Mouse (Mus musculus): ENCODE data around the gene Ptpre. TPM values are rescaled to one million over a fixed set of nuclear protein-coding genes. Genes with fewer than 3 reads are reported as not detected.

The Ptpre gene
- polyA plus RNA-seq, 1 experiment from 2014 or later, result 0.75 TPM

GRCm38 (mm10) chr7:135705083-135705482 lies 167.8 kb downstream of the Ptpre start:
- Histone ChIP-seq H3K9me3 (ENCODE audit: control insufficient read depth, low read length) (no peaks in the 10 kb centered on the region), H3K27ac (replicated peaks; ENCODE audit: low read depth, low read length) (no peak overlapping the region), H3K27me3 (ENCODE audit: control insufficient read depth, insufficient read depth, low read length) (no peaks in the 10 kb centered on the region), H3K36me3 (ENCODE audit: control insufficient read depth, insufficient read depth, low read length) (peaks cover 46% of the 10 kb centered on the region), H3K4me1 (ENCODE audit: control insufficient read depth, insufficient read depth, low read length) (no peaks in the 10 kb centered on the region), H3K4me3 (ENCODE audit: low read depth, low read length) (no peak overlapping the region), H3K9ac (ENCODE audit: low read length) (no peak overlapping the region), H3K4me2 (ENCODE audit: low read depth, severe bottlenecking) (no peak overlapping the region)
- ATAC-seq (ENCODE audit: insufficient number of reproducible peaks, low FRiP score, low TSS enrichment, low read depth) (no peak), DNase-seq (ENCODE audit: low spot score) (no peak)
- 95% methylated on average over 1 of the region's 1 CpGs for WGBS

DNA sequence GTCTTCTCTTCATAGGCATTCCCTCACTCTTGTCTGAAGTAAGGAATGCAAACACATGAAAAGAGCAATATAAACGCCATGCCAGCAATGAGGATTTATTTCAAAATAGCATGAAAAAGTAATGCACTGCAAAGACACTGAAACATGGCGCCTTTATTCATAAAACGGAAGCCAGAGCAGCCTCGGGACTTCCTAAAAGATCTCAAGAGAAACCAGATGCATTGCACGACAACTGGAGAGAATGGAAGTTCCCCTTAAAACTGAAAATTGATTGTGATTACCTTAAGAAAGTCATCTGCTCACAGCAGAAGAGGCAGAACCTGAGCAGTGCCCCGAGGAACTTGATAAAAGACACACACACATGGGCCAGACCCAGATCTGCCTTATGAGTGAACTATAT lies 168.5 kb downstream of the Ptpre start:
- Histone ChIP-seq H3K4me2 (ENCODE audit: low read depth, severe bottlenecking) (no peak overlapping the region), H3K36me3 (ENCODE audit: control insufficient read depth, insufficient read depth, low read length) (peaks cover 47% of the 10 kb centered on the region), H3K27me3 (ENCODE audit: control insufficient read depth, insufficient read depth, low read length) (no peaks in the 10 kb centered on the region), H3K4me3 (ENCODE audit: low read depth, low read length) (no peak overlapping the region), H3K27ac (replicated peaks; ENCODE audit: low read depth, low read length) (no peak overlapping the region), H3K9ac (ENCODE audit: low read length) (no peak overlapping the region), H3K4me1 (ENCODE audit: control insufficient read depth, insufficient read depth, low read length) (no peaks in the 10 kb centered on the region), H3K9me3 (ENCODE audit: control insufficient read depth, low read length) (no peaks in the 10 kb centered on the region)
- no peak for DNase-seq (ENCODE audit: low spot score)
- ATAC-seq (ENCODE audit: insufficient number of reproducible peaks, low FRiP score, low TSS enrichment, low read depth), result no peak
- 92% methylated on average over 6 of the region's 6 CpGs for WGBS

DNA sequence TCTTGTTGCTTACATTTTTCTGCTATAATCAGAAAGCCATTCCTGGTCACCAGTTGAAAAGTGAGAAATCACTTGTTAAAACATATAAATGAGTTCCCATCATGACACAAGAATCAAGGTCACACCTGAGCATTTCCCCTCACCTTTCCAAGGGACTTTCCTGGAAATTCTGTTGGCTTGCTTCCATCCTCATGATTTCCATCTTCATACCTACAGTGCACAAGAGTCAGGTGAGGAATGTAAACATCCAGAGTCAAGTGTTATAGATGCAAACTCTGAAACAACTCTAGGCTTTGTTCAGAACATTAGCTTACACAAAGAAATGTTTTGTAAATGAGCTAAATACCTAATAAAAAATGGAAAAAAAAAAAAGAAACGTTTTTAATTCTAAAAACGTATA lies 173.4 kb downstream of the Ptpre start:
- WGBS, result 81% methylated on average over 2 of the region's 2 CpGs
- Histone ChIP-seq H3K4me1 (ENCODE audit: control insufficient read depth, insufficient read depth, low read length) (0 out of 2 replicates have a peak, but pooled peaks cover 5% of the 10 kb centered on the region), H3K36me3 (ENCODE audit: control insufficient read depth, insufficient read depth, low read length) (peaks cover 23% of the 10 kb centered on the region), H3K4me3 (ENCODE audit: low read depth, low read length) (no peak overlapping the region), H3K4me2 (ENCODE audit: low read depth, severe bottlenecking) (no peak overlapping the region), H3K27ac (replicated peaks; ENCODE audit: low read depth, low read length) (no peak overlapping the region), H3K9ac (ENCODE audit: low read length) (no peak overlapping the region), H3K27me3 (ENCODE audit: control insufficient read depth, insufficient read depth, low read length) (no peaks in the 10 kb centered on the region), H3K9me3 (ENCODE audit: control insufficient read depth, low read length) (no peaks in the 10 kb centered on the region)
- no peak for ATAC-seq (ENCODE audit: insufficient number of reproducible peaks, low FRiP score, low TSS enrichment, low read depth)
- no peak for DNase-seq (ENCODE audit: low spot score)

- ATAC-seq (ENCODE audit: insufficient number of reproducible peaks, low FRiP score, low TSS enrichment, low read depth) (no peak), DNase-seq (ENCODE audit: low spot score) (no peak)
- Histone ChIP-seq H3K27me3 (ENCODE audit: control insufficient read depth, insufficient read depth, low read length) (no peaks in the 10 kb centered on the region), H3K27ac (replicated peaks; ENCODE audit: low read depth, low read length) (no peak overlapping the region), H3K4me3 (ENCODE audit: low read depth, low read length) (no peak overlapping the region), H3K36me3 (ENCODE audit: control insufficient read depth, insufficient read depth, low read length) (peaks cover 14% of the 10 kb centered on the region), H3K9me3 (ENCODE audit: control insufficient read depth, low read length) (no peaks in the 10 kb centered on the region), H3K9ac (ENCODE audit: low read length) (no peak overlapping the region), H3K4me1 (ENCODE audit: control insufficient read depth, insufficient read depth, low read length) (0 out of 2 replicates have a peak, but pooled peaks cover 5% of the 10 kb centered on the region), H3K4me2 (ENCODE audit: low read depth, severe bottlenecking) (no peak overlapping the region)
- WGBS, result 74% methylated on average over 1 of the region's 1 CpGs
These were observed 175.3 kb downstream of the Ptpre start for GRCm38 (mm10) chr7:135712534-135712933.

DNA sequence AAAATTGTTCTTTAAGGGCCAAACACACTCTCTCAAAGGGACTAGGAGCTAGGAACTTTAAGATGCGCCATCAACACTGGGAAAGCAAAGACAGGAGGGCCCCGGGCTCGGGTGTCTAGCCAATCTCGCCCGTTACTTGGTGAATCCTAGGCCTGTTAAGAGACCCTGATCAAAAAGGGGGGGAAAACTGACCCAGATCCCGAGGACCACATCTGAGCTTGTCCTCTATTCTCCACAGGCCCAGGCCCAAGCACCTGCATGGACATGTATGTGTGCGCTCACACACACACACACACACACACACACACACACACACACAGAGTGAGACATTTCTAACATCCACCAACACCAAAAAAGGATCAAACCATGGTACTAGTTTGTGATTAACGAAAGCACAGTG lies 176.0 kb downstream of the Ptpre start:
- H3K27ac ChIP-seq (replicated peaks; ENCODE audit: low read depth, low read length), result no peak overlapping the region
- H3K4me3 ChIP-seq (ENCODE audit: low read depth, low read length), result no peak overlapping the region
- peaks cover 10% of the 10 kb centered on the region; the same call in 1 of the 2 replicates for H3K36me3 ChIP-seq (ENCODE audit: control insufficient read depth, insufficient read depth, low read length)
- H3K4me1 ChIP-seq (ENCODE audit: control insufficient read depth, insufficient read depth, low read length), result 0 out of 2 replicates have a peak, but pooled peaks cover 5% of the 10 kb centered on the region
- H3K27me3 ChIP-seq (ENCODE audit: control insufficient read depth, insufficient read depth, low read length), result no peaks in the 10 kb centered on the region
- ATAC-seq (ENCODE audit: insufficient number of reproducible peaks, low FRiP score, low TSS enrichment, low read depth), result no peak
- no peak for DNase-seq (ENCODE audit: low spot score)
- no peaks in the 10 kb centered on the region for H3K9me3 ChIP-seq (ENCODE audit: control insufficient read depth, low read length)
- WGBS, result 86% methylated on average over 8 of the region's 8 CpGs
- H3K4me2 ChIP-seq (ENCODE audit: low read depth, severe bottlenecking), result peak overlapping the region; percentile 27; the same call in 1 of the 2 replicates
- H3K9ac ChIP-seq (ENCODE audit: low read length), result no peak overlapping the region

GRCm38 (mm10) chr7:135715166-135715565 lies 177.9 kb downstream of the Ptpre start:
- WGBS, result 1% methylated on average over 7 of the region's 7 CpGs
- Histone ChIP-seq H3K4me2 (ENCODE audit: low read depth, severe bottlenecking) (peak overlapping the region; percentile 47), H3K9ac (ENCODE audit: low read length) (peak overlapping the region; percentile 96), H3K27ac (replicated peaks; ENCODE audit: low read depth, low read length) (no peak overlapping the region), H3K4me3 (ENCODE audit: low read depth, low read length) (peak overlapping the region; percentile 98), H3K4me1 (ENCODE audit: control insufficient read depth, insufficient read depth, low read length) (0 out of 2 replicates have a peak, but pooled peaks cover 5% of the 10 kb centered on the region), H3K36me3 (ENCODE audit: control insufficient read depth, insufficient read depth, low read length) (peaks cover 10% of the 10 kb centered on the region; the same call in 1 of the 2 replicates), H3K9me3 (ENCODE audit: control insufficient read depth, low read length) (no peaks in the 10 kb centered on the region), H3K27me3 (ENCODE audit: control insufficient read depth, insufficient read depth, low read length) (no peaks in the 10 kb centered on the region)
- no peak for DNase-seq (ENCODE audit: low spot score)
- ATAC-seq (ENCODE audit: insufficient number of reproducible peaks, low FRiP score, low TSS enrichment, low read depth), result no peak

DNA sequence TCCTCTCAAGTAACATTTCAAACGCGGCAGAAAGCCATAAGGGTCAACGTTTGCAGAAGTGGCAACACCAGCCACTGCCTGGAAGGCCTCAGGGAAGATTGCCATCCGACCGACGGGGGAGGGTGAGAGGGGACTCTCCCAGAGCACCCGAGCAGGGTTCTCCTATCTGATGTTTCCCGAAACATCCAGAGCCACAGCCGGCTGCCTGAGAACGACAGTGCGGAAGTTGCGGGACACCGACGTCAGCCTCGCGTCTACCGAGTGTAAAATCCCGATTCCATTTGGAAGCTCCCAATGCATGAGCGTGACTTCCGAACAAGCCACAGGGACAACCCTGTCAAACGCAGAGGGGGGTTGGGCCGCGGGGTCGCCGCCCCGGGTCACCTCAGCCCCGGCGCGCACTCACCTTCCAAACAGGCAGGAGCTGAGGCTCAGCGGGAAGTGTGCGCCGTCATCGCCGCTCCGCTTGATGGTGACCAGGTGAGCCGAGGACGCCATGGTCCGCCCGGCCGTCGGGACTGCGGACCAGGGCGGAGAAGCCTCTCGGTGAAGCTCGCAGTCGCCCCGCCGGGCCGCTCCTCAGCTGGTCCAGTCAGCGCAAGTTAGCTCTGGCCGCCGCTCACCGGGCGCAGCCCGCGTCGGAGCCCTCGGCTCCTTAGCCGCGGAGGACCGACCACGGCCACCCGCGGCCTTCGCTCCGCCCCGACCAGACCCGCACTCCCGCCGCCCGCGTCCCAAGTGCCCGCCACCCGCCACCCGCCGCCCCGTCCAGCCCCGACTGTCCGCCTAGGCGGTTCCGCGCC lies 178.6 kb downstream of the Ptpre start, which contains the start of gene Mki67:
Mki67 (minus strand) TSS at position 720 of the 803 bp plus-strand sequence.
- Histone ChIP-seq H3K27ac (replicated peaks; ENCODE audit: low read depth, low read length) (peak within 1 kb of the TSS; percentile 73), H3K9ac (ENCODE audit: low read length) (peak within 1 kb of the TSS; percentile 96), H3K27me3 (ENCODE audit: control insufficient read depth, insufficient read depth, low read length) (no peaks in the 10 kb centered on the region), H3K4me1 (ENCODE audit: control insufficient read depth, insufficient read depth, low read length) (0 out of 2 replicates have a peak, but pooled peaks cover 5% of the 10 kb centered on the region), H3K36me3 (ENCODE audit: control insufficient read depth, insufficient read depth, low read length) (peaks cover 6% of the 10 kb centered on the region; the same call in 1 of the 2 replicates), H3K9me3 (ENCODE audit: control insufficient read depth, low read length) (no peaks in the 10 kb centered on the region), H3K4me2 (ENCODE audit: low read depth, severe bottlenecking) (peak within 1 kb of the TSS; percentile 47), H3K4me3 (ENCODE audit: low read depth, low read length) (peak within 1 kb of the TSS; percentile 98)
- WGBS, result under 1% methylated on average over 71 of the region's 82 CpGs
- DNase-seq (ENCODE audit: low spot score) (peak; percentile 66), ATAC-seq (ENCODE audit: insufficient number of reproducible peaks, low FRiP score, low TSS enrichment, low read depth) (peak; percentile 62)

- ATAC-seq (ENCODE audit: insufficient number of reproducible peaks, low FRiP score, low TSS enrichment, low read depth) (peak; percentile 98), DNase-seq (ENCODE audit: low spot score) (peak; percentile 94)
- Histone ChIP-seq H3K27me3 (ENCODE audit: control insufficient read depth, insufficient read depth, low read length) (no peaks in the 10 kb centered on the region), H3K4me3 (ENCODE audit: low read depth, low read length) (peak overlapping the region; percentile 98), H3K36me3 (ENCODE audit: control insufficient read depth, insufficient read depth, low read length) (peaks cover 6% of the 10 kb centered on the region; the same call in 1 of the 2 replicates), H3K4me2 (ENCODE audit: low read depth, severe bottlenecking) (peak overlapping the region; percentile 47), H3K27ac (replicated peaks; ENCODE audit: low read depth, low read length) (no peak overlapping the region; the same call in 1 of the 2 replicates), H3K9me3 (ENCODE audit: control insufficient read depth, low read length) (no peaks in the 10 kb centered on the region), H3K9ac (ENCODE audit: low read length) (peak overlapping the region; percentile 96), H3K4me1 (ENCODE audit: control insufficient read depth, insufficient read depth, low read length) (0 out of 2 replicates have a peak, but pooled peaks cover 5% of the 10 kb centered on the region)
- WGBS, result under 1% methylated on average over 26 of the region's 28 CpGs
These were observed 179.2 kb downstream of the Ptpre start for GRCm38 (mm10) chr7:135716445-135716877.
